Comparison of ENCODE assay signal across 23 mouse cellular contexts in the genomic region with DNA sequence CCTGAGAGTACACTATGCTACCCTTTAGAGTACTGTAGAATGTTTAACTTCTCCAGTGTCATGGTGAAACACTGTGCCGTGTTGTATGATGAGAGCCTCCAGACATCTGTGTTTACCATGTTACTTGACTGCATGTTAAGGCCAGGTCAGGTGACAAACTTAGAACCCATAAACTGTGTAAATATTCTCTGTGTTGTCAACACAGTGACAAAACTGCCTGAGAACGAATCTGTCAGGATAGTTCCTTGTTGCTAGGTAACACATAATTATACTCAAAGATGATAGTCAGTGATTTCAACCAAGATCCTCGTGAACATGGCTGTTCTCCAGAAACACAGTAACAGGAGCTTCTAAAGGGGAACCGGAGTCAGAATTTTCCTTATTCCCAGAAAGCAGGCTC. TPM values are rescaled to one million over a fixed set of nuclear protein-coding genes. Genes with fewer than 3 reads are reported as not detected.
DNase-seq lines count a peak whose midpoint lies in the region; ATAC-seq lines count a peak whose summit lies in the region.
"Had no signal": no experiment of that assay in that cellular context is flagged by ENCODE, and none has a peak within 500 bp of the region (broad histone marks: within the 10 kb centered on the region; RNA-seq: fewer than 3 reads in every experiment).

No protein-coding gene starts in this region.

- H3K4me2 ChIP-seq in forebrain, embryonic 15.5 days (replicated peaks) = no peak overlapping the region
- no peak overlapping the region for H3K4me2 ChIP-seq in forebrain, embryonic 16.5 days (ENCODE audit: low read length)
- H3K4me2 ChIP-seq: heart, embryonic 11.5 days; hindbrain, embryonic 12.5 days; hindbrain, embryonic 15.5 days; intestine, embryonic 15.5 days had no signal

- no peaks in the 10 kb centered on the region for H3K4me1 ChIP-seq in forebrain, embryonic 15.5 days
- H3K4me1 ChIP-seq in forebrain, embryonic 10.5 days = no peaks in the 10 kb centered on the region
- no peaks in the 10 kb centered on the region for H3K4me1 ChIP-seq in forebrain, embryonic 16.5 days (replicated peaks; ENCODE audit: control insufficient read depth, insufficient read depth, low read length)
- H3K4me1 ChIP-seq: hindbrain, embryonic 12.5 days; hindbrain, embryonic 15.5 days; intestine, embryonic 15.5 days had no signal

- WGBS in forebrain, embryonic 15.5 days = 66% methylated on average over 4 of the region's 4 CpGs
- WGBS in forebrain, embryonic 10.5 days = 86% methylated on average over 4 of the region's 4 CpGs
- WGBS in forebrain, embryonic 16.5 days = 56% methylated on average over 4 of the region's 4 CpGs

- H3K27ac ChIP-seq in forebrain, embryonic 15.5 days (replicated peaks) = no peak overlapping the region
- no peak overlapping the region for H3K27ac ChIP-seq in forebrain, embryonic 10.5 days
- no peak overlapping the region for H3K27ac ChIP-seq in forebrain, embryonic 16.5 days (ENCODE audit: low read length)
- H3K27ac ChIP-seq: hindbrain, embryonic 12.5 days; hindbrain, embryonic 15.5 days; intestine, embryonic 15.5 days had no signal

- H3K4me3 ChIP-seq in forebrain, embryonic 15.5 days = no peak overlapping the region
- H3K4me3 ChIP-seq in forebrain, embryonic 10.5 days = no peak overlapping the region
- H3K4me3 ChIP-seq in forebrain, embryonic 16.5 days (replicated peaks; ENCODE audit: low read length) = no peak overlapping the region
- H3K4me3 ChIP-seq: hindbrain, embryonic 12.5 days; hindbrain, embryonic 15.5 days; intestine, embryonic 15.5 days had no signal

- ATAC-seq in CD4-positive, CD25-positive, alpha-beta regulatory T cell, adult 4 months = no peak
- peak; percentile 57 for ATAC-seq in forebrain, embryonic 15.5 days (replicated peaks)
- peak; percentile 77 for ATAC-seq in forebrain, embryonic 16.5 days
- ATAC-seq: intestine, embryonic 15.5 days had no signal

- H3K9me3 ChIP-seq in forebrain, embryonic 15.5 days = no peaks in the 10 kb centered on the region
- H3K9me3 ChIP-seq in forebrain, embryonic 10.5 days = no peaks in the 10 kb centered on the region
- no peaks in the 10 kb centered on the region for H3K9me3 ChIP-seq in forebrain, embryonic 16.5 days (ENCODE audit: control insufficient read depth, low read length)
- H3K9me3 ChIP-seq: hindbrain, embryonic 12.5 days; hindbrain, embryonic 15.5 days; intestine, embryonic 15.5 days had no signal

- no peaks in the 10 kb centered on the region for H3K27me3 ChIP-seq in forebrain, embryonic 15.5 days
- no peaks in the 10 kb centered on the region for H3K27me3 ChIP-seq in forebrain, embryonic 10.5 days (ENCODE audit: poor library complexity, severe bottlenecking)
- H3K27me3 ChIP-seq in forebrain, embryonic 16.5 days (replicated peaks; ENCODE audit: control insufficient read depth, insufficient read depth, low read length) = no peaks in the 10 kb centered on the region
- H3K27me3 ChIP-seq: hindbrain, embryonic 12.5 days; hindbrain, embryonic 15.5 days; intestine, embryonic 15.5 days had no signal

- no peaks in the 10 kb centered on the region for H3K36me3 ChIP-seq in forebrain, embryonic 15.5 days
- no peaks in the 10 kb centered on the region for H3K36me3 ChIP-seq in forebrain, embryonic 10.5 days (replicated peaks)
- H3K36me3 ChIP-seq in forebrain, embryonic 16.5 days (ENCODE audit: control insufficient read depth, insufficient read depth) = no peaks in the 10 kb centered on the region
- H3K36me3 ChIP-seq: hindbrain, embryonic 12.5 days; hindbrain, embryonic 15.5 days; intestine, embryonic 15.5 days had no signal

- no peak overlapping the region for H3K9ac ChIP-seq in forebrain, embryonic 15.5 days (replicated peaks)
- no peak overlapping the region for H3K9ac ChIP-seq in forebrain, embryonic 16.5 days (replicated peaks; ENCODE audit: low read depth, low read length)
- H3K9ac ChIP-seq: hindbrain, embryonic 12.5 days; hindbrain, embryonic 15.5 days; intestine, embryonic 15.5 days had no signal

- DNase-seq in CD4-positive, CD25-positive, alpha-beta regulatory T cell, adult 2 months (ENCODE audit: low read depth, low spot score) = peak; percentile 39
- no peak for DNase-seq in forebrain, embryonic 10.5 days (ENCODE audit: extremely low spot score, low spot score)
- peak; percentile 35 for DNase-seq in naive thymus-derived CD4-positive, alpha-beta T cell, adult 2 months (ENCODE audit: low read depth)
- DNase-seq in cerebellum, adult 18-20 months = no peak
- DNase-seq in embryo, embryonic 9.5 days (ENCODE audit: extremely low spot score) = no peak
- DNase-seq: adrenal gland, adult 2 months; adrenal gland, postnatal 14 days; cerebellum, adult 2 months; cerebellum, adult 9-11 months; cerebellum, postnatal 25 days; embryo, embryonic 11 days; gastrocnemius, postnatal 10 days; gastrocnemius, postnatal 36 days; heart, adult 11 months; kidney, adult 11 months; kidney, adult 8-10 months had no signal

RNA-seq across cellular contexts. Expression of gene St8sia6, which starts 38.1 kb away (rescaled TPM):
- polyA plus RNA-seq in CD4-positive, CD25-positive, alpha-beta regulatory T cell, adult 4 months (2017; shearing (Covaris generic)) = 10 to 100 TPM; 12.8 to 14.6 TPM
- 0.31 and 0.34 TPM in 2 replicates for polyA plus RNA-seq in forebrain, embryonic 15.5 days (2015; fragmentation: Nextera tagmentation; extraction: Ambion mirVana)
- 0.37 and 0.69 TPM in 2 replicates for polyA plus RNA-seq in forebrain, embryonic 10.5 days (2016; fragmentation: Nextera tagmentation; extraction: Ambion mirVana)
- 0.30 TPM in 2 replicates for polyA plus RNA-seq in forebrain, embryonic 16.5 days (2015; fragmentation: Nextera tagmentation; extraction: Ambion mirVana)

Comparison
In these comparisons a context has a peak if more than half of its experiments do, and no peak if none do; other contexts are left out.
1. DNase-seq: peak in CD4-positive, CD25-positive, alpha-beta regulatory T cell, adult 2 months (single experiment) and naive thymus-derived CD4-positive, alpha-beta T cell, adult 2 months (single experiment); none in forebrain, embryonic 10.5 days (single experiment), cerebellum, adult 18-20 months (0 of 2) and embryo, embryonic 9.5 days (single experiment).